Mouse (Mus musculus) right cerebral cortex, postnatal 14 days (tissue): ENCODE data around the gene Hist1h3f.

Source experiments
- DNase-seq: peaks from one replicate; pipeline ENCODE4 v3.0.0; 2022

Hist1h3f gene

DNA sequence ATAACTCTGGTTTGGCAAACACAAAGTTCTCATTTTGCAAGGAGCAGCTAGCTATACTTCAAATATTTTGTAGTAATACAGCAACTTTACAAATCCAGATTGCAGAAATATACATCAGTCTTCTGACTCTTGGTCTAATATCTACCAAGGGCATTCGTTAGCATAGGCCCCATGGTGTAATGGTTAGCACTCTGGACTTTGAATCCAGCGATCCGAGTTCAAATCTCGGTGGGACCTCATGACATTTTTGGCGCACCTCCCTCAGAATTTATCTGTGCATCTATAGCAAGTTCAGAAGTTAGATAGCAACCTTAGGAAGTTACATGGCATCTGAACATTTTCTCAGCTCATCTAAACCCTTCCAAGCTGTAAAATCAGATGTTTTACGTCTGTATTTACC, 25.0 kb upstream of the Hist1h3f start:
- DNase-seq: peak; percentile 55

DNA sequence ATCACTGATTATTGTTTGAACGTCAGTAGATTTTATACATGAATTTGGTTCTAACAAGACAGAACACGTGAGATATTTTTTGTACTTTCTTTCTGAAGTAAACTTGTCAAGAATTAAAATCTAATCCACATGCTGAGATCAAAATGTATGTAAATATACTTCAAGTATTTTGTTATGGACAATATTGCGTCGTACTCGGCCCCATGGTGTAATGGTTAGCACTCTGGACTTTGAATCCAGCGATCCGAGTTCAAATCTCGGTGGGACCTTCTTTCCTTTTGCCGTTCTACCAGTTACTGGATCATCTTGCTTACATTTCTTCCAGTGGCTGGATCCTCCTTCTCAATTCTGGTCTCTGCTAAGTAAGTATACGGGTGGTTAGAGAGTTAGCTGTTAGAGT, 24.4 kb upstream of the Hist1h3f start:
- peak; percentile 70 for DNase-seq

DNA sequence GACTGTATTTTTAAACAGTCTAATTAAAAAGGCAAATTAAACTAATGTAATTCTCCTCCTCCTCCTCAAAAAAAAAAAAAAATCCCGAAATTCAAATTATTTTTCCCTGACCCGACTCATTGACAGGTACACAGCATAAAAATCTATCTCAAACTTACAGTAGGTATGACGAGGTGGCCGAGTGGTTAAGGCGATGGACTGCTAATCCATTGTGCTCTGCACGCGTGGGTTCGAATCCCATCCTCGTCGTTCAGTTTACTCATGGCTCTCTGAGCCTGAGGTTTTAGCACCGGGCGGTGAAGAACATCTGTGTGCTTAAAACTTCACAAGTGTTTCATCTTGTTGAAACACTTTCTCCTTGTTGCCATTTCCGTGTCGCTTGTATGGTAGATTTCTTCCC, 22.1 kb upstream of the Hist1h3f start:
- DNase-seq: peak; percentile 65

DNA sequence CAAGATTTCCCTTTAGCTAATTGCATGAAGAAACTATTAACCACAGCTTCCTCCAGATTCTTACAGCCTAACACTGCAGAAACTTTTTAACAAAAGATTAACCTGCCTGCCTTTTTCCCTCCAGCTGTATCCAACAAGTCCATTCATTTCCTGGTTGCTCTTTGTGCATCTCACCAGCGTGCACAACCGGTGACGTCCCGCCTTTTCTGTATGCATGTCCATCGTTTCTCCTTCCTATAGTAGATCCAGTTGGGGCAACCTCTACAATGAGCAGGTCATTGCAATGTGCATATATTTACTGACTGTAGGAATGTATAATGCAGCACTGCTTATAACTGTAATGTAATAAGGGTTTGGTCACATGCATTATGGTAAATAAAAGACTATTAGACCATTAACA, 19.9 kb upstream of the Hist1h3f start:
- DNase-seq: no peak

DNA sequence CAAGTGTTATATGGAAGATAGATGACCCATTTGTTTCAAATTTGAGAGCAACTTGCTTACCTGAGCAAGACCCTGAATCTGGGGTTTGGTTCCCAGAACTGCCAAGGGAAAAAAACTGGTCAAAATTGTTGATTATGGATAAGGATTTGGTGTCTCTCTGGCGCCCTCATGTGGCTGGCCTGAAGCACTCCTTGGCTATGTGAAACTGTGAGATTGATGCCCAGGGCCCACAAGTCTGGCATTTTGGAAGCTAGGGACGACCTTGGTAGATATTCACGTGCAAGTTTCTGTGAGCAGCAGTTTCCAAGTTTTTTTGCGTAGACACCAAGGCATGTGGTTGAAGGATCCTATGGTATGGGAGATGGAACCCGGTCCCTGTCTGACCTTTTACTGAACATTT, 19.2 kb upstream of the Hist1h3f start:
- DNase-seq: peak; percentile 57

DNA sequence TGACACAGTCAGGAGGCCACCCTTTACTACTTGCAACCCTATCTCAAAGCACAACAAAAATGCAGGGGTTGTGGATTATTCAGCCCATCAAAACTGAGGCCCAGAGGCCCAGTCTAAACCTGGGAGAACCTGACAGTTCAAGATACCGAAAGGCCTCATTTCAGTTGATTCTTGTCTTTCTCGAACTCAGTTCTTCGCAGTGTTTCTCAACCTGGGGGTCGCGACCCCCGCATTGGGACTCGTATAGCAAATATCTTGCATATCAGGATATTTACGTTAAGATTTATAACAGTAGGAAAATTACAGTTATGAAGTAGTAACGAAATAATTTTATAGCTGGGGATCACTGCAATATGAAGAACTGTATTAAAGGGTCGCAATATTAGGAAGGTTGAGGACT, 18.0 kb upstream of the Hist1h3f start:
- DNase-seq: no peak

DNA sequence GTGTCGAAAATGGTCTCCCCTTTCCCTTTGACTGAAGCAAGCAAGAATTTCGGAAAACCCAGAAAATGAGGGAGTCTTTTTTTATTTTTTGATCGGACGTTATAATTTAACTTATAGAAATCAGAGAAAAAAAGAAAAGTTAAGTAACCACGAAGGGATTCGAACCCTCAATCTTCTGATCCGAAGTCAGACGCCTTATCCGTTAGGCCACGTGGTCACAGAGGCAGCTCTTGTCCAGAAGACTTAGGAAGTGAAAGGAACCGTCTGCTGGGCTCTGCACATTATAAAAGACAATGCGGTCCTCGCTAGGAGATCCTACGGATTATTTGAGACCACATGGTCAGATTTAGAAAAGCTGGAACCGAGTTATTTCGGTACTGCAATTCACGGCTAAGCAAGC, 17.5 kb upstream of the Hist1h3f start:
- DNase-seq: peak; percentile 85

DNA sequence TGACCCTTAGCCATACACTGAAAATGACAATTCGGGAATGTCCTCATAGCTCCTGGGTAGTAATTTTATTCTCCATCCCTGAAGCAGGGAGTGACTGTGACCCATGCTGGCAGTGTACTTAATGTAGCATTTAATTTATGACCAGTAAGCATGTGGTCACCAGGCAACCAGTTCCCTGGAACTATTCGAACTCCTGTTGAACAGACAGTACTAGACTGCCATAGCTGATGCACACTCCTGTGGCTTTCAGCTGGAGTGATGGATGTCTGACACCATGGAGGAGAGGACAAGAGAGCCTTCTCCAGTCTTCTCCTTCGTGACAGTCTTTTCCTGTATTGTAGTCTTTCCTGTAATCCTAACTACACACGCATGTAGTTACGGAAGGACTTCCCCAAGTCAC, 14.8 kb upstream of the Hist1h3f start:
- DNase-seq: no peak

DNA sequence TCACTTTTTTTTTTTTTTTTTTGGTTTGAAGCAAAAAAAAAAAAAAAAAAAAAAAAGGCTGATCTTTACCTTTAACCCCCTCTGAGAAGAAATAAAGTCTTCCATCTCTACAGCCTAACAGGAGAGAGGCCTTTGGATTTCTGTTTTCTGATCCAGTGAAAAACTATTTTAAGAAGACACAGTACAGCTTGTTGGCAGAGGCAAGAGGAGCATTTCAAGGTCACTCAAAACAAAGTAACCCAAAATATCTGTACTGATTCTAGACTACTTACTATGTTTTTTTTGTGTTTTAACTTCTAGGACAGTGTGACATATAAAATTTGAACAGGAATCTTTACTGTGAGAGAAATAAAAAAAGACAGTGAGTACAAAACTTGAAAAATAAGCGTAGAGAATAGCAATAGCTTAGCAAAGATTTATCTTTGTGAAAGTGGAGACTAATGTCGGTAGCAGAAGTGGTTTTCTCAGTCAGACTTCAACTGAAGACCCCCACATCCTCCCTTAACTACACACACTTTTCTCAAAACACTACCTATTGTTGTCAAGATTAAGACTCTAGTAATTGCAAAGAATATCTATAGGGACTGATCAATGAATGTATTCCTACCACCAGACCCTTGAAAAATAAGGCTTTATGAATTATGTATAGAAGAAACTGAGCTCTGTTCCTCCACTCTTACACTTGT, 14.2 kb upstream of the Hist1h3f start:
- no peak for DNase-seq

DNA sequence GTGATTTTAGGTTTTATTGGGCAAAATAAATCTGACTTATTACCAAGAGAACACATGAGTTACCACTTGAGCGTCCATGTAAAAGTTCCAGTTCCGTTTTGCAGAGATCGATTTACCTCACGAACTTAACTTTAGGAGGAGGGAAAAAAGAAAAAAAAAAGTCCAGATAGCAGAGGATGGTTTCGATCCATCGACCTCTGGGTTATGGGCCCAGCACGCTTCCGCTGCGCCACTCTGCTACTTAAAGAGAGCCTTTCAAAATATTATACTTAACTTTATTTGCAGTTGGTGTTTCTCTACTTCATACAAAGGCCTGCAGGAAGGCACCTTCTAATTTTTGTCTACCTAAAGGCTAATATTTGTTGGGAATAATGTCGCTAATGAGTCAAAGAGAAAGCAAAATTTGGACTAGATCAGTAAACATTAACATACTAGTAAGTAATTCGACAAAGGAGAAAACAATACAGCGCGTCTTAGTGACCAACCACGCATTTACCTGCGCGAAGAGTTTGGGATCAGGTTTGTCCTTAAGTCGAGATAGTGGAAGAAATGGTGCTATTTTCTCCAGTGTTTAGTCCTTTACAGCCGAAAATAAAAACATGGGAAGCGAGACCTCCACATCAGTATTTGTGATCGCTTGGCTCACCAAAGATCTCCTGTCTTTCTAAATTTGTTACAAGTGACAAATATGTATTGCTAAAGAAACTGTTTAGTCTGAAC, 13.5 kb upstream of the Hist1h3f start:
- peak; percentile 21 for DNase-seq

DNA sequence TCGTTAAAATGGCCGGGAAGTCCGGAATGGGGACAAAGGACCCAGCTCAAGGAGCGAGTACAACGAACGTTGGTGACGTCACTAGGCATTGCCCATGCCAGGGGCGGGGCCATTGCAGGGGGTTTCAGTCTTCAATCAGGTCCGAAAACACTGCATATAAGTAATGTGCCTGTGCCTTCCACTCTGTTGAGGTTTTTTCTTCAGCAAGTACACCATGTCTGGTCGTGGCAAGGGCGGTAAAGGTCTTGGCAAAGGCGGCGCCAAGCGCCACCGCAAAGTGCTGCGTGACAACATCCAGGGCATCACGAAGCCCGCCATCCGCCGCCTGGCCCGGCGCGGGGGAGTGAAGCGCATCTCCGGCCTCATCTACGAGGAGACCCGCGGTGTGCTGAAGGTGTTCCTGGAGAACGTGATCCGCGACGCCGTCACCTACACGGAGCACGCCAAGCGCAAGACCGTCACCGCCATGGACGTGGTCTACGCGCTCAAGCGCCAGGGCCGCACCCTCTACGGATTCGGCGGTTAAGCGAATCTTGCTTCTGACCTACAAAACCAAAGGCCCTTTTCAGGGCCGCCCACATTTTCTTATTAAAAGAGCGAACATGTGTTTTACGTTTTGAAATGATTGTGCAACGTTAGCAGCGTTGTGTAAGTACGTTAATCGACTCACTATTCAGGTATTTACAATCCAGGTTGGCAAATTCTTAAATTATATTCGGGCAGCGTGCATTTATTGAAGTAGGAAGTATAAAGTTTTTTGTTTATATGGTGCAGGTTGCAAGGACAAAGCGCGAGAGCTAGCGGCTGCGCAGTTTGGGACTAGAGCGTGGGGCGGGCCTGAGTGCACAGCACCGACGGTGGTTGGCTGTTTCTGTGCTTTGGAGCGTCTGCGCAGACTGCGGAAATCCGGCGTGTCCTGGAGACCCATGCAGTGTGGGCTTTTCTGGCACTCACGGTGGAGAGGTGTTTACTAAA, 12.7 kb upstream of the Hist1h3f start, which contains the start of gene Hist1h4h:
Gene Hist1h4h (plus strand): TSS at position 150 of the 975 bp plus-strand sequence.
- peak; percentile 89 for DNase-seq

DNA sequence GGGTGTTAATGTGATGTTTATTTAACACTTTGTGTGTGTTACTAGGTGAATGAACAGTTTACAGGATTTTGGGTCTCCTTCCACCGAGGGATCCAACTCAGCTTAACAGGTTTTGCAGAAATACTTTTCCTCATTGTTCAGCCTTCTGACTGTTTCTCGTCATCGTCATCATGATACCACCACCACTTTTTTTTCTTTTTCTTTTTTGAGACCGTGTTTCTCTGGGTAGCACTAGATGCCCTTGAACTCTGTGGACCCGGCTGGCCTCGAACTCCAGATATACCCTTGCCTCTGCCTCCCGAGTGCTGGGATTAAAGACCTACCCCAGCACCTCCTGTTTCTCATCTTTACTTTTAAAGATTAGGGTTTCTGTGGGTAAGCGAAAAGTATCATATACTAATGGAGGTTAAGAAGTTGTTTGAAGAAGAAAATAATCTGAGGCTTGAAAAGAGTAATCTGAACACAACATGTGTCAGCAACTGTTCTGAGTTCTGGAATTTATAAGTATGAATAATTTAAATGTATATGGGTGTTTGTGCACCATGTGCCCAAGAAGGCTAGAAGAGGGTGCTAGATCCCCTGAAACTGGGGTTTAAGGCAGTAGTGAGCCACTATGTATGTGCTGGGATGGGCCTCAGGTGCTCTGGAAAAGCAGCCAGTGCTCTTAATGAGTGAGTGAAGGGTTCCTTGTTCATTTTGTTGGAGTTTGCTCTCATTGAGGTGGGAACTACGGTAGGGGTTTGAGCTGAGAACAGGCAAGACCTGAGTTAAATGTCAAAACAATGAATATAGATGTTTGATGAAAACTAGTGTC, 11.4 kb upstream of the Hist1h3f start:
- no peak for DNase-seq

DNA sequence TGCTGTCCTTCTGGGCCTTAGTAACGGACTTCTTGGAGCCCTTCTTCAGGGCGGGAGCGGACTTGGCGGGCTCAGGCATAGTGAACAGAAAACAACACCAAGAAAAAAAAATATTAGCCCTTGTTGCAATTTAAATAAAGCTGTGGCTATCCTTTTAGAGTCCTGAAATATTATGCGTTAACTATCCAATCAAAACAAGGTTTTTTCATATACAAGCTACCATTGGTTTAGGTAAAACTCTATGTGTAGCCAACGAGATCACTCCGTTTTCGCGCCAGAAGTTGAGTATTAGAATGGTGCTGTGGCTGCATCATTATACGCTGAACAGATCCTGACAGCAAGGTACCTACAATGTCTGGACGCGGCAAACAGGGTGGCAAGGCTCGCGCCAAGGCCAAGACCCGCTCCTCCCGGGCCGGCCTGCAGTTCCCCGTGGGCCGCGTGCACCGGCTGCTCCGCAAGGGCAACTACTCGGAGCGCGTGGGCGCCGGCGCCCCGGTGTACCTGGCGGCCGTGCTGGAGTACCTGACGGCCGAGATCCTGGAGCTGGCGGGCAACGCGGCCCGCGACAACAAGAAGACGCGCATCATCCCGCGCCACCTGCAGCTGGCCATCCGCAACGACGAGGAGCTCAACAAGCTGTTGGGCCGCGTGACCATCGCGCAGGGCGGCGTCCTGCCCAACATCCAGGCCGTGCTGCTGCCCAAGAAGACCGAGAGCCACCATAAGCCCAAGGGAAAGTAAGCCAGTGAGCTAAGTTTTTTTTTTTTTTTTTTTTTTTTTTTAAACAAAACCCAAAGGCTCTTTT, 10.1 kb upstream of the Hist1h3f start, which contains the start of gene Hist1h2af:
Gene Hist1h2af (plus strand): TSS at position 347 of the 808 bp plus-strand sequence.
- DNase-seq: peak; percentile 57

DNA sequence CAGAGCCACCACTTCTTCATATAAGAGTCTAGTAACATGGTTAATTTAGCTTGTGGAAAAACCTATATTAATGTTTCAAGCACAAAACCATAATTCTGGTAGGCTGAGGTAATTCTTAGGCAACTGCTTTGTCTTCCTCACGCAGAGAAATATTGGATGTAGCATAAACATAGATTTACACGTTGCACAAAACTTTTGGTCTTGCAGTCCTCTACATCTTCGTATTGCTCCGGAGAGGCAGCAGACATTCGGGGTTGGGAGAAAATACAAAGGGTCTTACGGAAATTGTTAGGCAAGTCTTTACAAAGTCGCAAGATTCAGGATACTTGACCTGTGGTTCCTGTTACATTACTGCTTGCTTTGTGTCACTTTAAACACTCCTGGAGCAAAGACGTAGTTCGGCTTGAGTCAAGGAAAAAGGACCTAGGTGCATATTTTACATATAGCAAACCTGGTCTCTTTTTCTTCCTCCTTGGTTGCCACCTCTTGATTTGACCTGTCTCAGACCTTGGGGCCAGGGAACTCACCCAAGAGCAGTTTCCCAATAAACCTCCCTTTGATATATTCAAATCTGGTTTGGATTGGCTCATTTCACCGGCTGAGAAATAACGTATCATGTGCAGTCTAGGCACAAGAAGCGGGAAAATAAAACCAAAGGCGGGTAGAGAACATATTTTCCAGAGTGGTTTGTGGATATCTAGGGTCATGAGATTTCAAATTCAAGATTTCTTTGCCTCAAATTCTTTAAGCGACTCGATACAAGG, 9.3 kb upstream of the Hist1h3f start:
- DNase-seq: no peak

DNA sequence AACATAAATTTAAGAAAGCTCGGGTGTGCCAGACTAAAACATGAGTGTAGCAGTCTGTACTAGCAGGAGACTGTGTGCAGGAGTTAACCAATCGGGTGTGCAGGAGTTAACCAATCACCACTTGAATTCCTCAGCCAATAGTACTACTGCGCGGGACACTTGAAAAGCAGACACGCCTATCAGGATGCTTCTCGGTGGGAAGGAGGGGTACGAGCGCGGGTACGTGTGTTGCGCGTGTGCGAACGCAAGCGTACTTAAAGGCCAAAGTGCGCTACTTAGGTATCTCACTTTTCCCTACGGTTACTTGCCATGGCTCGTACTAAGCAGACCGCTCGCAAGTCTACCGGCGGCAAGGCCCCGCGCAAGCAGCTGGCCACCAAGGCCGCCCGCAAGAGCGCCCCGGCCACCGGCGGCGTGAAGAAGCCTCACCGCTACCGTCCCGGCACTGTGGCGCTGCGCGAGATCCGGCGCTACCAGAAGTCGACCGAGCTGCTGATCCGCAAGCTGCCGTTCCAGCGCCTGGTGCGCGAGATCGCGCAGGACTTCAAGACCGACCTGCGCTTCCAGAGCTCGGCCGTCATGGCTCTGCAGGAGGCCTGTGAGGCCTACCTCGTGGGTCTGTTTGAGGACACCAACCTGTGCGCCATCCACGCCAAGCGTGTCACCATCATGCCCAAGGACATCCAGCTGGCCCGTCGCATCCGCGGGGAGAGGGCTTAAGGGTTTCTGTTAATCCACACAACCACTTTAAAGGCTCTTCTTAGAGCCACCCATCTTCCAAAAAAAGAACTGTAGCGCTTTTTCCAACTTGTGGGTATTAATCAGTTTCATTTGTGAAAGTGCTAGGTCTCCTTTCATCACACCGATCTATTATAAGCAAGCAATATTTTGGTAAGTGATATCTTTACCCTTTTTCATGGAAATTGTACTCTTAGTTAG, 8.4 kb upstream of the Hist1h3f start, which contains the start of gene Hist1h3g:
Gene Hist1h3g (plus strand): TSS at position 286 of the 939 bp plus-strand sequence.
- DNase-seq: peak; percentile 91

DNA sequence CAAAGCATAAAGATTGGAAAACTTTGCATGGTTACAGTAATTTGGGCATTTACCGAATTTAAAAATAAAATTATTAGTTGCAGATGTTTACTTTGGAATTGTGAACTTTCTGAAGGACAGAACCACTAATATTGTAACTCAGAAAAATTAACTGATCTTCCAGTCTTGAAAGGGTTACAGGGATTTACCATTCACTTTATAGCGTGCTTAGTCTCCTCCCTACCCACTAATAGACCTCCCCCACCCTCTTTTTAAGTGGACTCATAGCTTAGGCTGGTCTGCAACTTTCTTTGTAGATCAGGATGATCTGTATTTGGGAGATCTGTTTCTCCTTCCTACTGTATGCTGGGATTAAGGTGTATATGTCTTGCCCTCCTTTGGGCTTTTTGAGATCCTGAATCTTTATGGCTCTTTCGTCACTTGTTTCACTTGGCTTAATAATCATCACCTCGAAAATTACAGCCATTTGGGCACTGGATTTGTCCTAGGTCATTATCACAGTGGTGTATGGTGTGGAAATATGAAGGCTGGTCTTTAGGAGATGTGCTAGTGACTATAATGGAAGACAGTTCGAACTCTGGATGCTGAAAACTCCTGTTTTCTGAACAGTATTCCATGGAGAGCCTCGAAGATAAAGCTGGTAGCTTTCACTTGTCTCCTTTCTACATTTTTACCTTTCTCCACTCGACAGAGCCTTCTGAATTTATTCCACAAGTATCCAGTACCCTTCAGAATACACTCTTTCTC, 7.6 kb upstream of the Hist1h3f start:
- no peak for DNase-seq

DNA sequence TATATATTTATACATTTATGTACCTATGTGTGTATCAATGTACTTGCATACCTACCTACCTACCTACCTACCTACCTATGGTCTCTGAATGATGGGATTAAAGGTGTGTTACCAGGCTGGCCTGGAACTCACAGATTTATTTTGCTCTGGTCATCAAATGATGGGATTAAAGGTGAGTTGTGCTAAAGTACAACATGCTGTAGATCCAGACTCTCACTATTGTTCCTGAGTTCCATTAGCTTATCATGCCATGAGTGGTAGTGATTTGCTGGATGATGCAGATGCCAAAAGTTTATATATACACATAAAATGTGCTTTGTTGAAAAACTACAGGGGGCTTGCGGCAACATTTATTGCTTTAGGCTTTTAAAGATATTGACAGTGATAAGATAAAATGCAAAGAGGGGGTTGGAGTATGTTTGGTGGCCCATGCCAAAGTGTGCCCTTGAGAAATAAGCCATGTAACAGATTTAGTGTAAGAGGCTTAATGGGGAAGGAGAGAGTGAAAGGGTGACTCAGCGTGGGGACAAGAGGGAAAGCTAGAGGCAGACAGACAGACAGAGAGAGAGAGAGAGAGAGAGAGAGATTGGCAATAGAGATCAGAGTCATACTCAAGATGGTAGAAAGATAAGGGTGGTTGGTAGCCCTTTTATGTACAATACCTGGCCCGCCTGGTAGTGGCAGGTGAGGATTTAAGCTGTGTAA, 6.7 kb upstream of the Hist1h3f start:
- no peak for DNase-seq

DNA sequence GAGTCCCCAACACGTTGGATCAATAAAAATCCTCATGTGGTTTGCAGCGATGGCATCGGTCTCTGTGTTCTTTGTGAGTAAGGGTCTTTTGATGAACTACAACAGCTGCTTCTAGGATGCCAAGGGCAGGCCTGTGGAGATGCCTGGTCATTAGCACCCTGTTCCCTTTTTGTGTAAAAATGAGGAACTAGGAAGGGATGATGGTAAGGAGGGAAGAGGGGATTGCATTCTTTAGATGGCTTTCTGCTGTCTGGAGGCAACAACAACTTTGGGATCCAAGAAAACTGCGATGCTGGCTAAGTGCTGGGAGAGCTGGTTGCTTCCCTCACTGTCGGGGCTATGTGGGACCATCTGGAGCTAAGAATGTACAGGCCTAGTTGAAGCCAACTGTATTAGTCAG, 5.6 kb upstream of the Hist1h3f start:
- DNase-seq: no peak
